Mouse (Mus musculus) spleen, postnatal 36 days (tissue): ENCODE measurements around the gene Psenen.

Source experiments
- DNase-seq, 2 experiments: peaks; one replicate each; pipeline ENCODE4 v3.0.0; 2022; ENCODE audit warnings: low spot score in 2 of 2, mixed read lengths in 1 of 2

Gene Psenen

GRCm38 (mm10) chr7:30563117-30563905 lies at the start of gene Psenen, which contains the start of the genes U2af1l4 and Gm49396:
Psenen (minus strand) TSS chr7:30563627.
U2af1l4 (plus strand) TSS chr7:30563301.
Gm49396 (plus strand) TSS chr7:30563344.
- peak; percentile 96 to 98 for DNase-seq

- DNase-seq, result no peak
These were observed 49.4 kb upstream of the Psenen start, which contains the start of gene Upk1a for GRCm38 (mm10) chr7:30612654-30613402. Upk1a (minus strand) TSS chr7:30612847.

- no peak for DNase-seq
These were observed 46.6 kb upstream of the Psenen start for GRCm38 (mm10) chr7:30610043-30610442.

- no peak for DNase-seq
These were observed 45.0 kb upstream of the Psenen start for GRCm38 (mm10) chr7:30608476-30608875.

- peak; percentile 57 to 64 for DNase-seq
These were observed 44.4 kb upstream of the Psenen start for GRCm38 (mm10) chr7:30607706-30608309.

- no peak for DNase-seq
These were observed 41.5 kb upstream of the Psenen start for GRCm38 (mm10) chr7:30604944-30605343.

- DNase-seq, result no peak
These were observed 41.0 kb upstream of the Psenen start for GRCm38 (mm10) chr7:30604424-30604823.

- DNase-seq, result no peak
These were observed 39.2 kb upstream of the Psenen start for GRCm38 (mm10) chr7:30602583-30602982.

GRCm38 (mm10) chr7:30600651-30601050 lies 37.2 kb upstream of the Psenen start:
- no peak for DNase-seq

GRCm38 (mm10) chr7:30599933-30600353 lies 36.5 kb upstream of the Psenen start:
- DNase-seq, result peak; percentile 70 to 74

- no peak for DNase-seq
These were observed 35.4 kb upstream of the Psenen start, which contains the start of gene Zbtb32 for GRCm38 (mm10) chr7:30598786-30599185. Zbtb32 (minus strand) TSS chr7:30598909.

GRCm38 (mm10) chr7:30596811-30597210 lies 33.4 kb upstream of the Psenen start:
- DNase-seq, result no peak

- no peak for DNase-seq
These were observed 32.7 kb upstream of the Psenen start for GRCm38 (mm10) chr7:30596093-30596492.

- no peak for DNase-seq
These were observed 31.1 kb upstream of the Psenen start for GRCm38 (mm10) chr7:30594510-30595024.

GRCm38 (mm10) chr7:30593579-30594509 lies 30.4 kb upstream of the Psenen start:
- DNase-seq, result no peak

- no peak for DNase-seq
These were observed 29.5 kb upstream of the Psenen start for GRCm38 (mm10) chr7:30592772-30593423.

GRCm38 (mm10) chr7:30591605-30591951 lies 28.2 kb upstream of the Psenen start:
- DNase-seq, result no peak

GRCm38 (mm10) chr7:30590927-30591604 lies 27.6 kb upstream of the Psenen start:
- DNase-seq, result no peak

- peak; percentile 68 to 79 for DNase-seq
These were observed 26.2 kb upstream of the Psenen start for GRCm38 (mm10) chr7:30589435-30590301.
